Mouse (Mus musculus) heart, embryonic 10.5 days (tissue): Measurements from ENCODE around the gene Dpysl5. TPM values are rescaled to one million over a fixed set of nuclear protein-coding genes. Genes with fewer than 3 reads are reported as not detected.
A peak's percentile ranks its signal among the peaks of the same experiment; 100 is the strongest.

Experiments used
- DNase-seq: peaks from one replicate; pipeline ENCODE4 v3.0.0-alpha.2; 2017; ENCODE audit warnings: low spot score
- H3K27ac ChIP-seq: fragments of 300-500 bp; sonication (generic); 2 replicates; pipeline ENCODE4 v1.5.1; 2016; ENCODE audit warnings: mild to moderate bottlenecking
- H3K27me3 ChIP-seq: fragments of 300-500 bp; sonication (generic); 2 replicates; pipeline ENCODE4 v1.6.1; 2016; ENCODE audit warnings: mild to moderate bottlenecking; ENCODE audit not compliant: poor library complexity, insufficient read depth, severe bottlenecking
- H3K36me3 ChIP-seq: fragments of 300-500 bp; sonication (generic); 2 replicates; pipeline ENCODE4 v1.6.1; 2016; ENCODE audit warnings: mild to moderate bottlenecking, moderate library complexity
- H3K4me1 ChIP-seq: fragments of 300-500 bp; sonication (generic); 2 replicates; pipeline ENCODE4 v1.6.1; 2016; ENCODE audit warnings: mild to moderate bottlenecking
- H3K4me3 ChIP-seq: fragments of 300-500 bp; sonication (generic); 2 replicates; pipeline ENCODE4 v1.5.1; 2016; ENCODE audit warnings: mild to moderate bottlenecking, moderate library complexity
- H3K9me3 ChIP-seq: fragments of 300-500 bp; sonication (generic); 2 replicates; pipeline ENCODE4 v1.6.1; 2016; ENCODE audit warnings: mild to moderate bottlenecking, moderate library complexity
- WGBS: fragments of 180-500 bp; shearing (Covaris S2); methylation state at CpG from one replicate; pipeline ENCODE4 v1.1.7; 2016; 5-methylcytosine and 5-hydroxymethylcytosine counted together
- polyA plus RNA-seq: library from polyadenylated mRNA; unstranded; fragments of >200 nt; fragmentation: Nextera tagmentation; extraction: Ambion mirVana; gene quantifications from 2 replicates; pipeline ENCODE4 v1.2.1, GENCODE M21; 2016

The Dpysl5 gene
- polyA plus RNA-seq, 1 experiment from 2014 or later = 5.6 TPM

DNA sequence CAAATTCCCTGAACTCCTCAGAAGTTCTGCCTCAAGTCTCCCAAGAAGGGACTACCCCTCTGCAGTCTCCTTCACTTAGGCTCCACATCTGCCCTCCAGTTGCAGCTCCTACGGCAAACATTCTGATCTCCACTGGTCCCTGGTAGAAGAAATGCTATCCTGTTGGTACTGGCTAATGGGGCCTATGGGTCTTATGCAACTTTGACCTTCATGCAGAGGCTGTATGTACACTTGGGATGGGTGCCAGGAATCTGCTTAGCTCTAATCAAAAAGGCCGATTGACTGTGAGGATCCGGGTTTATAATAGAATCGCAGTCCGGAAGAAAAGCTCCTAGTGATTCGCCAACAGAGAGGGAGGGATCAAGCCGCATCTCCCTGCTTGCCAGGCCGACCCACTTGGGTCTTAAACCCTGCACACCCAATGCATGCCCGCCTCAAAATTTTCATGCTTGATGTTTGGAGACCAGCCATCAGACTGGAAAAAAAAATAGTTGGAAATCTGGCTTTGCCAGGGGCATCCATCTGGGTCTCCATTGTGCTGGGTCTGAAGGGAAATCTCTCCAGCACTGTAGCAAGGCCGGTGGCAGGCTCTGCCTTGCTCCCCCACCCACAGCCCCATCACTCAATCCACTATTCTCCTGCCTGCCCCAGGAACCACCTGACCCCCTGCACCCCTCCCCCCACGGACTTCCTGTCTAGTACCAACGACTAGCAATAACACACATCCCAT, 38.4 kb downstream of the Dpysl5 start:
- Histone ChIP-seq H3K27me3 (no peaks in the 10 kb centered on the region), H3K27ac (no peak overlapping the region), H3K4me1 (peaks cover 12% of the 10 kb centered on the region; the same call in 1 of the 2 replicates), H3K4me3 (no peak overlapping the region), H3K36me3 (no peaks in the 10 kb centered on the region), H3K9me3 (no peaks in the 10 kb centered on the region)
- 81% methylated on average over 12 of the region's 12 CpGs for WGBS
- DNase-seq = no peak

DNA sequence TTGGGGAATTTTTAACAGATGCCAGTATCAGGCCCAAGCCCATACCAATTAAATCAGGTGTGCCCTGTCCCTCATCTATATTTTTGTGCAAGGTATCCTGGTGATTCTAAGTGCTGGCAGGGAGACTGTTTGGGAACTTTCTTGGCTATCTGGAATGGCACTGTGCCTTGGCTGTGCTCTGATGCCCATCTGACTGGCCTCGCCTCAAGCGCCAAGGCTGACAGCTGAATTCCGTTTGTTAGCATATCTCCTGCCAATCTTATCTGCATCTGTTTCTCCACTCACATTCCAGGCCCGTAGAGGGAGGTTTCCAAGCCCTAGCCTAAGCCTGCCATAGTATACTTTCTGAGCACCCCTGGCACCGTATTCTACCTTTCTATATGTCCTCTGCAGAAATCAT, 39.7 kb downstream of the Dpysl5 start:
- H3K36me3 ChIP-seq = no peaks in the 10 kb centered on the region
- WGBS = 57% methylated on average over 5 of the region's 5 CpGs

DNA sequence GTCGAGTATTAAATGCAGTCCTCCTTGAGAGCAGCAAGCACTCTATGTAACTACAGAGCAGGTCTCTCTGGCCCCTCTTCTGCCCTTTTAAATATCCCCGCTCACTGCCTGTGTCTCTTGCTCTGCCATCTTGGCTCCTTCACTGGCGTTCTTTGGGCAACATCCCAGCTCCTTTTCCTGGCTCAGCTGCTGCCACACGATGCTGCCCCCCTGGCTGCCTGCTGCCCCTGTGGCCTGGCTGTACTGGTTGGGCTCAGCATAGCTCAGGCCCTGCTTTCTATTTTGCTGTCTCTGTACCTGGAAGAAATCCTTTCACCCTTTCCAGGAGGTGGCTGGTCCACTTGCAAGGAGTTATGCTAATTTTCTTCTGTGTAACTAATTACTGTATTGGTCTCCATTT, 41.8 kb downstream of the Dpysl5 start:
- Histone ChIP-seq H3K27ac (no peak overlapping the region), H3K27me3 (no peaks in the 10 kb centered on the region), H3K9me3 (no peaks in the 10 kb centered on the region), H3K36me3 (no peaks in the 10 kb centered on the region), H3K4me3 (no peak overlapping the region), H3K4me1 (peaks cover 9% of the 10 kb centered on the region; the same call in 1 of the 2 replicates)
- DNase-seq = no peak
- WGBS = 76% methylated on average over 4 of the region's 4 CpGs

More for the DNA sequence above, 39.7 kb downstream of the Dpysl5 start:
- no peaks in the 10 kb centered on the region for H3K27me3 ChIP-seq
- DNase-seq = no peak
- H3K9me3 ChIP-seq = no peaks in the 10 kb centered on the region
- no peak overlapping the region for H3K27ac ChIP-seq
- H3K4me1 ChIP-seq = peaks cover 9% of the 10 kb centered on the region; the same call in 1 of the 2 replicates
- H3K4me3 ChIP-seq = no peak overlapping the region

DNA sequence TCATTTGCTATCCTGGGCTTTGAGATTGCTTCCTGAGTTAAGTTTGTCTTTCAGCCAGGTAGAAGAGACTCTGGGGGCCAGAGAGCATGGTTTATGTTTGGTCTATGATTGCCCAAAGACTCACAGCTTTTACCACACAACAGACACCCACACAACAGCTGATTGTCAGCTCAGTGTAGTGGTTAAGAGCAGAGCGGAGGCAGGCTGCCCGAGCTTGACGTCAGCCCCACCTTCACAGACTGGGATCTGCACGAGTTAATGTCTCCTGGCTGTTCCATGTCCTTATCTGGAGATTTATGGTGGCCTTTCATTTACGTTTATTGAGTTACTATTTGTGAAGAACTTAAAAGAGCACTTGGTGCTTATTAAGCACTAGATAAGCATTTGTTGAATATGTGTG, 43.9 kb downstream of the Dpysl5 start:
- DNase-seq = no peak
- WGBS = 64% methylated on average over 5 of the region's 5 CpGs
- H3K27ac ChIP-seq = no peak overlapping the region

DNA sequence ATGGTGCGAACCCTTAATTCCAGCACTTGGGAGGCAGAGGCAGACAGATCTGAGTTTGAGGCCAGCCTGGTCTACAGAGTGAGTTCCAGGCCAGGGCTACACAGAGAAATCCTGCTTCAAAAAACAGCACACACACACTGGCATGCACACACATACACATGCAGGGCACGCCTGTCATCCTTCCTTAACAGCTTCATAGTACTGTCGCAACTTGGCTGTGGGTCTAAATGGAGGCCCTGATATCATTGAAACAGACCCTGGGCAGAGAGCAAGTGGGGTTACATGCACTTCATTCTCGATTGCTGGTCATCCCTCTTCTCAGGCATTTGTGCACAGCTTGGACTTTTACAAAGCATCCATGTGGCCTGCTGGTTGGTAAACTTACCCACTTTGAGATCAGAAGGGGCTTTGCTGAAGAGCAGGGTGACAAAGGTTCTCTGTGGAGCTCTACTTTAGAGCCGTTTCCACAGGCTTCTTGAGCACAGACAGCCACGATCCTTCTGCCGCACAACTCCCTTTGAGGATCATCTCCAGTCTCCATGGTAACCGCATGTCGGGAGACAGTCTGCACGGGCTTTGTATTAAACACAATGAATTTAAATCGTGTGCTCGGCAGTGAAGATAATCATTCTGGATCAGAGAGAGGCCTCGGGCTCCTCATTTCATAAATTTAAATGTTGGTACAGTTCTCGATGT, 51.6 kb downstream of the Dpysl5 start:
- Histone ChIP-seq H3K27ac (no peak overlapping the region), H3K4me1 (peaks cover 23% of the 10 kb centered on the region), H3K36me3 (no peaks in the 10 kb centered on the region), H3K27me3 (no peaks in the 10 kb centered on the region), H3K4me3 (no peak overlapping the region), H3K9me3 (no peaks in the 10 kb centered on the region)
- DNase-seq = no peak
- 86% methylated on average over 14 of the region's 14 CpGs for WGBS

More for the DNA sequence above, 43.9 kb downstream of the Dpysl5 start:
- Histone ChIP-seq H3K4me3 (no peak overlapping the region), H3K4me1 (peaks cover 6% of the 10 kb centered on the region; the same call in 1 of the 2 replicates), H3K27me3 (no peaks in the 10 kb centered on the region), H3K9me3 (no peaks in the 10 kb centered on the region), H3K36me3 (no peaks in the 10 kb centered on the region)

DNA sequence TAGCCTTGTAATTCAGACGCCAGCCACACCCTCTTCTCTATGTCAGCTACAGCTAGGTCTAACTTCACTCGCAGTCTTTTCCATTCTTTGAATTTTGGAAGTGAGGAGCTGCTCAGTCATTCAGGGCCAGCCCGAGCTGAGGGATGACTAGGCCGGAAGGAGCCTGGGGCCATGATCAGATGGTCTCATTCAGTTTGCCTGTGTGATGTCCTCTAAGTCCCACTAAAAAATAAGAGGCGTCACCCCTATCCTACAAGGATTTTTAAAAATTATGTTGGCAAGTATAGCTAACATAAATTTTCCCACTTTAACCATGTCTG, 52.1 kb downstream of the Dpysl5 start:
- WGBS = 86% methylated on average over 5 of the region's 5 CpGs
- H3K27me3 ChIP-seq = no peaks in the 10 kb centered on the region
- no peak for DNase-seq
- H3K27ac ChIP-seq = no peak overlapping the region
- no peak overlapping the region for H3K4me3 ChIP-seq
- H3K4me1 ChIP-seq = peaks cover 28% of the 10 kb centered on the region
- no peaks in the 10 kb centered on the region for H3K36me3 ChIP-seq
- H3K9me3 ChIP-seq = no peaks in the 10 kb centered on the region

DNA sequence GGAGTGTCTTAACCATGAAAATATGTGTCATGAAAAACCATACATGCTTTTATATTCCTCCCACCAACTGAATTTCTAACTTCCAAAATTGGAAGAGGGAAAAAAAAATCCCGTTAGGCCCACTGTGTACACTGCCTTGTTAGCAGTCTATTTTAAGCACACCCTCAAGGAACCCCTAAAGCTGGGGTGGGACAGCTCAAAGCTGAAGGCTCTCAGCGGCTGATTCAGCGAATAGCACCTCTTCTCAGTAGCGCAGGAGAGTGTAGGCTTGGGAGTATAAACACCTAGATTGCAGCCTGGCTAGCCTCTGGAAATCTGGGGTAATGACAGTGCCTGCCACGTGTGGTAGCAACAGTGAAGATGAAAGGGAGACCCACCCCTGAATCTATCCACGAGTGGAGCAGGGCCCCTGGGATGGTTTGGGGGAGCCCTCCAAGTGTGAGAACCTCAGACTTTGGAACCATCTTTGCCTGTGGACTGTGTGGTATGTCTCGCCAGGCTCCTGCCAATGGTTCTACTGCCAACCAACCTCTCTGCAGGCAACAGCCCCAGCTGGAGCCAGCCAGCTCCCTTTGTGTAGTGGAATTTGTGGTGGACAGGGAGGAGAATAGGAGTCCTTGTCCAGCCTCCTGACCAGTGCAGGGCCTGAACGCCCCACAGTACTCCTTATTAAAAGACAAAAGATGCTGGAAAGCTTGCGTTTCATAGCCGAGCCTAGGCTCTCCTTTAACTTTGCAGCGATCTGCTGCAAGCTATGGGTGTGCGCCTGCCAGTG, 54.4 kb downstream of the Dpysl5 start:
- H3K27ac ChIP-seq = peak overlapping the region; percentile 7; the same call in 1 of the 2 replicates

DNA sequence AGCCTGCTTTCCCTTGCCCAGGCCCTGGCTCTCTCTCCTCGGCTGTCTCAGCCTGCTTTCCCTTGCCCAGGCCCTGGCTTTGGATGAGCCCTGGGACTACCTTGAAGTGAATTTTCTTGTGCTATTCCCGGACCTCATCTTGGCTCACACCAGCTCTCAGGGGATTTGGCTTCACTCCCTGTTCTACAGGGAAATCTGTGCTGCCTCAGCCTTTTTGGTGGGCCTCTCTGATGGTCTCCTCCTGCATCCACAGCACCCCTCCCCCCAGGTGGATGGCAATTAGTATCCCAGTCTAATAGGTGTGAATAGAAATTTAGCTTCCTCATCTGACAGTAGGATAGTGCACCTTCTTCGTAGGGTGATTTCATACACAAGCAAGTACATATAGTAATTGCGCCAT, 56.7 kb downstream of the Dpysl5 start:
- DNase-seq = no peak
- H3K4me3 ChIP-seq = no peak overlapping the region
- H3K4me1 ChIP-seq = peaks cover 41% of the 10 kb centered on the region
- WGBS = 59% methylated on average over 4 of the region's 4 CpGs
- H3K27ac ChIP-seq = no peak overlapping the region
- H3K27me3 ChIP-seq = no peaks in the 10 kb centered on the region
- no peaks in the 10 kb centered on the region for H3K9me3 ChIP-seq
- H3K36me3 ChIP-seq = no peaks in the 10 kb centered on the region

More for the DNA sequence above, 54.4 kb downstream of the Dpysl5 start:
- Histone ChIP-seq H3K4me1 (peaks cover 37% of the 10 kb centered on the region), H3K4me3 (no peak overlapping the region), H3K27me3 (no peaks in the 10 kb centered on the region), H3K36me3 (no peaks in the 10 kb centered on the region), H3K9me3 (no peaks in the 10 kb centered on the region)
- WGBS = 63% methylated on average over 12 of the region's 12 CpGs
- DNase-seq = no peak

DNA sequence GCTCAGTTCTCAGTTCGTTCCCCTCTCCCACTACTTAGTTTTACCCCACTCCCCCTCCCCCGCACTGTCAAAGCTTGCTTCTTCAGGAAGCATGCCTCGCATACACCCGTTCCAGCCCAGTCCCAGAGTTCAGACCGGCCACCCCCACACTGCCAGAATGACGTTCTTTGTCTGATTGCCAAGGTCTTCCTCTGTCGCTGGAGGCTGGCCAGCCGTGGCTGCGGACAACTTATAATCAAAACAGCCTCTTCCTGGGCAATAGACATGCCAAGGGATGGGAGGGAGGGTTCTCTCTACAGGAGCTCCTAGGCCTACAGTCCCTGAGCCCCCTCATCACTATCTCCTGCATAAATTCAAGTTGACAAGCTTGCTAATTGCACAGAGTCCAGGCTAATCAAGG, 57.2 kb downstream of the Dpysl5 start:
- peak overlapping the region; percentile 9; the same call in 1 of the 2 replicates for H3K27ac ChIP-seq
- H3K9me3 ChIP-seq = no peaks in the 10 kb centered on the region
- H3K36me3 ChIP-seq = no peaks in the 10 kb centered on the region
- H3K4me3 ChIP-seq = no peak overlapping the region
- peaks cover 41% of the 10 kb centered on the region for H3K4me1 ChIP-seq
- H3K27me3 ChIP-seq = peaks cover 2% of the 10 kb centered on the region
- DNase-seq = peak; percentile 80
- 22% methylated on average over 9 of the region's 9 CpGs for WGBS

DNA sequence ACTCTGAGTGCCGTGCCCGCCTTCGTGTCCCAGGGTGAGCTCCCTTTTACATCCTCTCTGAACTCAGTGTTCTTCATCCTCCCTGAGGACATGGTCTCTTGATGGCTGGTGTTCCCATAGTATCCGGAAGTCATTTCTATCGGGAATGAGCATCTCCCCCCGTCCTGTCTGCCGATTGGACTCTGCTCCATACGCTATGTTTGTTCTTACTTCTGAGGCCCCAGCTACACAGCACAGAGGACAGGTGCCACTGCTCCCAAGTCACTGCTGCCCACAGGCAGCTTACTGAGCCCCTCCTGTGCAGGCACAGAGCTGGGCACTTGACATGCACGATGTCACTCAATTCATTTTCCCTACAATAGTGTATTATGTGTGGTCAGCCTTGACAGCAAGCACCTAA, 57.7 kb downstream of the Dpysl5 start:
- no peak for DNase-seq
- H3K27ac ChIP-seq = 0 out of 2 replicates have a peak overlapping the region, but pooled peaks have one; percentile 9
- H3K4me3 ChIP-seq = no peak overlapping the region
- H3K36me3 ChIP-seq = no peaks in the 10 kb centered on the region
- no peaks in the 10 kb centered on the region for H3K9me3 ChIP-seq
- peaks cover 41% of the 10 kb centered on the region for H3K4me1 ChIP-seq
- peaks cover 6% of the 10 kb centered on the region for H3K27me3 ChIP-seq
- WGBS = 77% methylated on average over 9 of the region's 9 CpGs

DNA sequence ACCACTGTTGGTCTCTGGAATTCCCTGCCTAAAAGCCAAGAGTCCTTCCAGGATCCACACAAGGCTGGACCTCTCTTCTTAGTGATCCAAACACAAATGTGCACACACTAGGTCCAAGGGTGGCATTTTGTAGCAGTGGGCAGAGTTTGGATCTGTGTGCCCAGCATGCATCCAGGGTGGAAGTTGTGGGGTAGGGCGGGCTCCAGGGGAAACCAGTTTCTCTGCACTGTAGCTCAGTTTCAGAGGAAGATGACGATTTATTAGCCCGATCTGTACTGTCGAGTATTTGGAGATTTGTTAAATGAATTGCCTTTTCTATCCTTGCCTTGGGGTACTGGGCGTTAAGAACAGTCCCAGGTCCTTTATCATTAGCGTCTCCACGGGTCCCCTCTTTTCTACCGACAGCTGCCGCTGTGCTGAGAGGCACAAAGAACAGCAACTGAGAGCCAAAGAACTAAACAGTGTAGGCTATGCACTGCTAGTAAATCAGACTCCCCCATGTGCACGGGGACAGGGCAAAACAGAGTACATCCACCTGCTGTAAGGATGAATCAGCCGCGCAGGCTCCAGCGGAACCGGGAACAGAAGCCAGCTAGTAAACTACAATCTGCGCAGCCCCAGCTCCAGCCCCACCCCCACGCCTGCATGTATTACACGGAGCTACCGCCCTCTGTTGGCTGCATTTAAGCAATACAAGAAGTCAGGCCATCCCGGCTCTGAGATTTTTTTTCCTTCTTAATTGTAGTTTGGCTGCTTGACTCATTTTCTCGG, 63.4 kb downstream of the Dpysl5 start:
- Histone ChIP-seq H3K4me3 (peak overlapping the region; percentile 58), H3K36me3 (no peaks in the 10 kb centered on the region), H3K4me1 (peaks cover 13% of the 10 kb centered on the region; the same call in 1 of the 2 replicates), H3K9me3 (no peaks in the 10 kb centered on the region), H3K27me3 (peaks cover 12% of the 10 kb centered on the region), H3K27ac (peak overlapping the region; percentile 59)
- peak; percentile 88 for DNase-seq
- 10% methylated on average over 20 of the region's 20 CpGs for WGBS

DNA sequence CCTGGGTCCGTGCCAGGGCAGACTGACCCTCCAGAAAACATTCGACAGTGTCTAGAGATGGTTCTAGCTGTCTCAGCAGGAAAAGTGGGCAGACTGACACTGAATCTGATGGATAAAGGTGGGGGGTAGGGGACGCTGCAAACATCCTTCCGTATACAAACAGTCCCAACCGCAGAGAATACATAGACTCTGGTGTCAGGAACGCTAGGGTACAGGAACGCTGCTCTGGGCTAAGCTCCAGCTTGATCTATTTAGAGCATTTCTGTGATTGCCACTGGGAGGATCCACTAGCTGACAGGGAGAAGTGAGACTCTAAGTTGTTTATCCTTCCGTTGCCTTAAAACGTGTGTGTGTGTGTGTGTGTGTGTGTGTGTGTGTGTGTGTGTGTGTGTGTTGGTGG, 69.3 kb downstream of the Dpysl5 start:
- Histone ChIP-seq H3K4me3 (no peak overlapping the region), H3K27me3 (no peaks in the 10 kb centered on the region), H3K9me3 (no peaks in the 10 kb centered on the region), H3K36me3 (no peaks in the 10 kb centered on the region), H3K27ac (no peak overlapping the region), H3K4me1 (peaks cover 9% of the 10 kb centered on the region; the same call in 1 of the 2 replicates)
- no peak for DNase-seq
- 65% methylated on average over 9 of the region's 9 CpGs for WGBS
